Mouse (Mus musculus) lung, adult 2 months (tissue): ENCODE results near the gene Exoc6.

ENCODE experiments used
- CTCF ChIP-seq: fragments of 200-500 bp; IDR thresholded peaks from 2 replicates; pipeline ENCODE4 v1.5.1; 2011; ENCODE audit warnings: mild to moderate bottlenecking, low read length, control low read depth; ENCODE audit not compliant: insufficient read depth
- POLR2A ChIP-seq: fragments of 200-500 bp; IDR thresholded peaks from 2 replicates; pipeline ENCODE4 v1.6.1; 2011; ENCODE audit warnings: low read depth, mild to moderate bottlenecking, control low read depth, low read length, borderline replicate concordance; ENCODE audit errors: extremely low read depth

- TF ChIP-seq POLR2A (no peak), CTCF (no peak)
Measured at GRCm38 (mm10) chr19:37702377-37703076, 152.3 kb downstream of the Exoc6 start.
